Mouse (Mus musculus) spleen, embryonic (tissue): ENCODE results near the gene Wdr95.

Experiments
- CTCF ChIA-PET: fragments of 350-600 bp; sonication (Branson Sonifier 250); formaldehyde crosslinking; loops from one replicate; lab custom pipeline; 2022; lab: Charles Lee

Wdr95 gene

GRCm38 (mm10) chr5:149527999-149528729, at the start of gene Wdr95:
TSS of gene Wdr95 (plus strand) at chr5:149528679.
- CTCF ChIA-PET = no interaction called here

DNA sequence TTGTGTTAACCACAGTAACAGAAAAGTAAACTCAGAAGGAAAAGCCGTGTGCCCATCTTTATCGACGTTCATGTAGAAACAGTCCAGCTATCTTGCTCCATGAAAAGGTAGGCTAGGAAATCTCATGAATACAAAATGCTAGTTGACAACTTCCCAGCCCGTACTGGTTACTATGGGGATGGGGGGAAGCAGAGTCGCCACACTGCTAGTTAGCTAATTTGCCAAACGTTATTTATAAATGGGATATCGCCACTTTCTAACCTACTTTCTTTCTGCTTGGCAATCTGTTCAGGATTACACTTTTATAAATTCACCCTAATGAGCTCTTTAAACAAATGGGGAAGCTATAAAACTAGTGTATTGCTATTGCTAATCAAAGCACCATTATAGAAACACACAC, 46.6 kb upstream of the Wdr95 start:
- CTCF ChIA-PET = interaction anchor here (0.6 kb wide), 1 partner anchor 115 kb away, joined by 6 read pairs; no protein-coding TSS in a partner anchor

DNA sequence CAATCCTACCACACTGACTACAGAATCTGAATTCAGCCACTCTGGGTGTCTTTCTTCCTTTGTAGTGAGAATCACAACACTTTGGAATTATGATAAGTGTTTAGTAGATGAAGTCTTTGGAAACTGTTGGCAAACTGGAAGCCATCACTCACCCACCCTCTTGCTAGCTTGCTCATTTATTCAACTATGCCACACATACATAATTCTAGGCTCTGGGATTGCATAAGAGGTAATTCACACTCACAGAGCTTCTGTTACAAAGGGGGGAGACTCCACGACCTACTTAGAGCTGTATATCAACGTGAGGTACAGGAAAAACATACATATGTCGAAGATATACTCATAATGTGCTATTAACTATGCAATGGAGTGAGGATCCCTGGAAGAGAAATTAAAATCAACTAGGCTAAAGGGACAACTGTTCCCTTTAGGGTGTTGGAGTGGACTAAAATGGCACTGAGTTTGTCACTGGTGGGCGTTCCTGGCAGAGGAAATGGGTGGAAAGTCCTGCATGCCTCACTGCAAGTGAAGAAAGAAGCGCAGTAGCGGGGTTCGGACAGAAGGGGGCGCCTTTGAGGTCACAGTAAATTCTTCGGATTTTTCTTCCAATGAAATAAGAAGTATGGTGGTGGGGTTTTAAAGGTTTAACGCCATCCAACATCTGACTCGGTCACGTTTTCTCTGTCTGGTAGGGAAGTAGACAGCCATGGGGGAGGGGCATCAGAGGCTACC, 45.0 kb upstream of the Wdr95 start:
- CTCF ChIA-PET = no interaction called here

- CTCF ChIA-PET = no interaction called here
These were observed 44.2 kb upstream of the Wdr95 start for GRCm38 (mm10) chr5:149484270-149484669.

- CTCF ChIA-PET = no interaction called here
These were observed 43.0 kb upstream of the Wdr95 start for GRCm38 (mm10) chr5:149485447-149485846.

DNA sequence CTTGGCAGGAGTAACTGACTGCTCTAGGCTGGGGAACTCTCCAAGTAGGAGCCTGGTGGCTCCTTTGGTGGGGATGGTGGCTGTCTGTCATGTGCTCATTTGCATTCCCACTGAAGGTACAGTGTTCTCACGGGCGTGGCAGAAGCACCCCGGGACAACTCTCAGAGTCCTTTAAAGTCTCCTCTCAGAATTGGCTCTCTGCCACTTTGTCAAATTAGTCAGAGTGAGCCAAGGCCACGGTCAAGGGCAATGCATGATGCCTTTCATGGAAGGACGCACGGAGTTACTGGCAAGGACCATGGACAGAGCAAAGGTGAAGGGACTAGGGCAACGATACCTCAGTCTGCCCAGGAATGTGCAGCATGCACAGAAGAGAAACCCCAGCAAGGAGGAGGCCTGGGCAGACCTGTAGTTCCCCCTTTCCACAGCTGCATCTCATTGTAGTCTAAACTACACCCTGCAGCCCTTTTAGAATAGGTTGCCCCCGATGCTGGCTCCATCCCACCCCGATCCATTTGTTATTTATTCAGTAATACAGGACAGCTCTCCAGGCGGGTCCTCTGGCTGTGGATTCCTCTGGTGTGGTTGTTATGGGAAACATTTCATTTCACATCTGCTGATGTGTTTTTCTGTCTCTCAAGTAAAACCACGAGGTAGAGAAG, 40.0 kb upstream of the Wdr95 start:
- CTCF ChIA-PET = no interaction called here

DNA sequence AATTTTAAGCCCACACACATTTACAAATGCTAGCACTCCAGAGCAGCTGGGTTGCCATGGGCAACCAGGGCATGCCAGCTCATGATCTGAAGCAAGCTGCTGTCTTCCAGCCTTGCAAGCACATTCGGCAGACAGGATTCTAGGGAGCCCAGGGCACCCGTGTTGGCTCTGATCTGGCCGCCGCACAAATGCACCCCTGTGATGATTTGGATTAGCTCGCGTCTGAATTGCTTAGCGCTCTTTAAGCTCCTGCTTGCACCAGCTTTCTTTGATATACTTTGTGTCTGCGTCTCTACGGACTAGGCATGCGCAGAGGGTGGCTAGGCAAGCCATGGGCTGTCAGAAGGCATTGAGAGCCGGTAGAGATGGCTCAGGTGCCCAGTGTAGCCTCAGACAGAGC, 39.3 kb upstream of the Wdr95 start:
- CTCF ChIA-PET = no interaction called here

GRCm38 (mm10) chr5:149490275-149490674, 38.2 kb upstream of the Wdr95 start:
- CTCF ChIA-PET = no interaction called here

- CTCF ChIA-PET = no interaction called here
These were observed 32.8 kb upstream of the Wdr95 start for GRCm38 (mm10) chr5:149495655-149496054.

- CTCF ChIA-PET = no interaction called here
These were observed 31.9 kb upstream of the Wdr95 start for GRCm38 (mm10) chr5:149496401-149497066.

- CTCF ChIA-PET = no interaction called here
These were observed 28.5 kb upstream of the Wdr95 start for GRCm38 (mm10) chr5:149499936-149500335.

DNA sequence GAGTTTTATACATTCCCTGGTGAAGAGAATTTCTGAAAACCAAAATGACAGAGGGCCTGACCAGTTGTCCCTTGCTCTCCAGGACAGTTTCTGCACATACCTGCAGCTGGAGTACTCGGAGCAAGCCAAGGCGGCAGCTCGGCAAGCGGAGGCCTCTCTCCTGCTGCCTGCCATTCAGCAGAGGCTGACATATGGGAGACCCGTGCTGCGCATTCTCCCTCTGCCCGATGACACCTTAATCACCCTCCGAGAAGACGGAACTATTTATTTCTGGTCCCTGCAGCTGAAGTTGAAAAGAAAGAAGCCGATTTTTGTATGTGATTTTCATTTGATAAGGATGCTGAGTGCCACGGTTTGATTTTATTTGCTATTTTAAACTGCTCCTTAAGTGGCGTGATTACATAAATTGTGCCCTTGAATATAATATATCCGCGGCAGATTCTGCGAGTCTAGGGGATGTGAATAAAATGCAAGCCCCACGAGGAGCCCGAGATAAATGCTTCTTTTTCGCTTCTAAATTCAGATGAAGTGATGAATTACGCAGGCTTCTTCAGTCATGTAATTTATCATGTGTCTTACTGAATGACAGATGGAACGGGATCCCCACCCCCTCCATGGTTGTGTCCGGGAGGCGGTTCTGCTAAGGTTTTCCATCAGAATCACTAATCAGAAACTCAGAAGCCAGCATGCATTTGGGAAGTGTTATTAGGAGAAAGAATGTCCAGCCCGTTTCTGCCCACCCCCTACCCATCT, 24.9 kb upstream of the Wdr95 start:
- CTCF ChIA-PET = no interaction called here

- CTCF ChIA-PET = no interaction called here
These were observed 23.5 kb upstream of the Wdr95 start for GRCm38 (mm10) chr5:149504985-149505384.

DNA sequence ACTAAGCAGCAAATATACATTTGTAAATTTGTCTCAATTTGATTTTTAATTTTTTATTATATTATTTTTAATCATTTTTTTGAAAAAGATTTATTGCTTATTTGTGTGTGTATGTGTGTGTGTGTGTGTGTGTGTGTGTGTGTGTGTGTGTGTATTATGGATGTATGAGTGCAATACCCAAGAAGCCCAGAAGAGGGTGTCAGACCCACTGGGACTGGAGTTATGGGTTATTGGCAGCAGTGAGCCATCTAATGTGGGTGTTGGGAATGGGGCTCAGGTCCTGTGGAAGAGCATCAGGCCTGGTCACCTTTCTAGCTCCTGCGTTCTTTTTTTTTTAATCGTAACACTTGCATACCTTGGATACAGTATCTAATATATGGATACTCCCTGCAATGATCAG, 22.4 kb upstream of the Wdr95 start:
- CTCF ChIA-PET = no interaction called here

GRCm38 (mm10) chr5:149508094-149509029, 20.1 kb upstream of the Wdr95 start:
- CTCF ChIA-PET = interaction anchor here (0.6 kb wide), 1 partner anchor 93 kb away, joined by 3 read pairs; no protein-coding TSS in a partner anchor

- CTCF ChIA-PET = no interaction called here
These were observed 18.2 kb upstream of the Wdr95 start for GRCm38 (mm10) chr5:149510323-149510722.

GRCm38 (mm10) chr5:149512695-149513094, 15.8 kb upstream of the Wdr95 start:
- CTCF ChIA-PET = no interaction called here

DNA sequence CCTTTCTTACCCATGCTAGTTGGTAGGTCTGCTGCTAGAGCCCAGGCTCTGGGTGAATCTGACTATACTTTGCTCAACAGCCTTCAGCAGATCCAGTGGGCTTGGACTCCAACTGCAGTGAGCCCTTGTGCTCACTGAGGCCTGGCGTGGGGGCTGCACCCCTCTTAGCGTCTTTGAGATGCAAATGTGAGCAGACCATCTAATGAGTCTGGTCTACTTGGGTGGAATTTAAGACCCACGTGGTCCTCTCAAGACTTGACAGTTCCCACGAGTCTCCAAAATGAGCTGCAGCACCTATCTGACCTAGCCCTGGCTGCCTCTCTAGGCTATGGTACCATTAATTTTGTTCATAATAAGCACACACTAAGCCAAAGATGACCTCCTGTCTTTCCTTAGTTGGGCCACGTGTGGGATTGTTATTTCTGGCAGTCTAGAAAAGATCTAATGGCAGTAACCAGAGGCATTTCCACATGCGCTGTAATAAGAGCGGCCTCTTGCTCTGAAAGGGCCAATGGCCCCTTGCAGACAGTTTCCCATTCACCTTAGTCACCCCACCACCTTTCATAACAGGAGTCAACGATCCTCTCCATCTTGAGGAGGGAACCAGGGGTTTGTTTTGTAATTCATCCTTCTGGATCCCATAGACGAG, 14.9 kb upstream of the Wdr95 start:
- CTCF ChIA-PET = no interaction called here

DNA sequence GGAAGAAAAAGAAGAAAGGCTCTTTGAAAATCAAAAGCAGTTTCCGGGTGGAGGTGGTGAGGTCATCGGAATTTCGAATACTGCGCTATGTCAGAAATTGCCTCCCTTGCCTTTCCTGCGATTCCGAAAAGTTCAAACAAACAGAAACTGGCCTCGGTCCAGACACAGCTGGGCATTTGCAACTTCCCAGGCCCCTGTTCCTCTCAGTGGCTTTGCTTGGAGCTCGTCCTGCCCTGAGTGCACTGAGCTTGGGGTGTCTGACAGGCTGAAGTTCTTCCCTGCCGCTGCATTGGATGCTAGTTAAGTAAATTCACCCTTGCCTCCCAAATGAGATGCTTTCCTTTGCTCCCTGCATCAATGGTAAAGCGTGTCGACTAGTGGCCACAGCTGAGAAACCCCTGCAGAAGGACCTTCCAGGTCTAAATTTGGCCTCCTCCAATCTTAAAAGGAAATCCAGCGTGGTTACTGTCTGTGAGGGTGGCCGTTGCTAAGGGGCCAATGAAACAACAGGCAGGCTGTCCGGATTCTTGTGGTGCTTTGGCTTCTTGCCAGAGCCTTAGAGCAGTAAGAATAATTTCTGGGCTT, 14.3 kb upstream of the Wdr95 start:
- CTCF ChIA-PET = no interaction called here
